Mouse (Mus musculus) spleen, adult 2 months (tissue): ENCODE results near the gene Med29. TPM values are rescaled to one million over a fixed set of nuclear protein-coding genes. Genes with fewer than 3 reads are reported as not detected.

ENCODE experiments used
- DNase-seq, 2 experiments: peaks; one replicate each; pipeline versions ENCODE4 v3.0.0 to v3.0.0-alpha.2; 2012 to 2021; ENCODE audit warnings: low spot score in 2 of 2, low read depth in 1 of 2
- H3K27ac ChIP-seq: fragments of 200-500 bp; 2 replicates; pipeline ENCODE4 v1.5.1; 2012; ENCODE audit warnings: low read length, inconsistent platforms; ENCODE audit not compliant: insufficient read depth
- H3K27me3 ChIP-seq: fragments of 200-500 bp; 2 replicates; pipeline ENCODE4 v1.6.1; 2012; ENCODE audit warnings: mild to moderate bottlenecking, moderate library complexity, low read length, inconsistent platforms; ENCODE audit not compliant: control insufficient read depth, insufficient read depth
- H3K36me3 ChIP-seq: fragments of 200-500 bp; 2 replicates; pipeline ENCODE4 v1.6.1; 2012; ENCODE audit warnings: mild to moderate bottlenecking, low read length, inconsistent platforms; ENCODE audit not compliant: control insufficient read depth, insufficient read depth
- H3K4me1 ChIP-seq: fragments of 200-500 bp; 2 replicates; pipeline ENCODE4 v1.6.1; 2011; ENCODE audit warnings: inconsistent platforms; ENCODE audit not compliant: control insufficient read depth, insufficient read depth, insufficient read length
- H3K4me3 ChIP-seq: fragments of 200-500 bp; 2 replicates; pipeline ENCODE4 v1.5.1; 2011; ENCODE audit warnings: mild to moderate bottlenecking, inconsistent platforms; ENCODE audit not compliant: insufficient read depth, insufficient read length; ENCODE audit errors: extremely low read depth
- CTCF ChIP-seq: fragments of 200-500 bp; IDR thresholded peaks from 2 replicates; pipeline ENCODE4 v1.5.1; 2011; ENCODE audit warnings: mild to moderate bottlenecking, inconsistent platforms; ENCODE audit not compliant: insufficient read depth, insufficient read length, insufficient replicate concordance; ENCODE audit errors: extremely low read depth
- POLR2A ChIP-seq: fragments of 200-500 bp; IDR thresholded peaks from 2 replicates; pipeline ENCODE4 v1.6.1; 2011; ENCODE audit warnings: low read depth, low read length, inconsistent platforms
- WGBS: fragments of 180-500 bp; shearing (Covaris S2); methylation state at CpG from one replicate; pipeline ENCODE4 v1.1.7; 2018; 5-methylcytosine and 5-hydroxymethylcytosine counted together
- polyA plus RNA-seq: library from polyadenylated mRNA; depleted of rRNA; stranded (reverse); fragments of >200 nt; gene quantifications from 2 replicates; pipeline ENCODE4 v1.2.3, GENCODE M21; 2012

Gene Med29
- polyA plus RNA-seq, 1 experiment: 26.6 TPM

DNA sequence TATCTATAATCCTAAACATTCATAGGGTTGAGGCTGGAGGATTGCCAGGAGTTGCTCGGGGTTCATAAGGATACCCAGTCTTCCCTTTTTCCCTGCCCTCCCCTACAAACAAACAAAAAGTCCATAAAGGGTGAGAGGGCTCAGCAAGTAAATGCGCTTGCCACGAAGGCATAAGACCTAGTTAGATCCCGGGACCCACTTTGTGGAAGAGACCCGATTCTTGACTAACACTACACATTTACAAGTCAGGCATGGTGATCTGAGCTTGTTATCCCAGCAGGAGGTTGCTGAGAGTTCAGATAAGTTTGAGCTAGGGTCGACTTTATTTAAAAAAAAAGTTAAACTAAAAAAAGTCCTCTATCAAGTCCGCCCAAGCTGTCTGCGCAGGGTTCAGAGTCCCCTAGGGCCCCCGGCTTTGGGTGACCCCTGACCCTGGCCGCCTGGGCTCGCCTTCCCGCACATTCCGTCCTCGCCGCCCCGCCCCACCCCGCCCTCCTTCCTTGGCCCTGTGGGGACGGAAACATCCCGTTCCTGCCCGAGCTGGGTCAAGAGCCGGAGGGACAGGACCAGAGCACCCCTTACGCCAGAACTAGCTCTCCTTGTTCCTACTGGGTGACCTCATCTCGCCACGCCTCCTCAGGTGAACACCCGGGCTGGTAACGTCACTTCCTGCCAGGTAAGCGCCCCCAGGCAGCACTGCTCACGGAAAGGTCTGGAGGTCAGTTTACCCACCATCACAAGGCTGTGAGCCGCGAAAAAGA lies 16.3 kb downstream of the Med29 start:
- 6% methylated on average over 30 of the region's 30 CpGs for WGBS
- peak; percentile 80 to 81 for DNase-seq
- peaks cover 9% of the 10 kb centered on the region for H3K4me1 ChIP-seq
- peaks cover 16% of the 10 kb centered on the region for H3K36me3 ChIP-seq
- H3K4me3 ChIP-seq: peak overlapping the region; percentile 45
- H3K27ac ChIP-seq: peak overlapping the region; percentile 91
- TF ChIP-seq POLR2A (peak; percentile 86), CTCF (no peak)
- no peaks in the 10 kb centered on the region for H3K27me3 ChIP-seq

DNA sequence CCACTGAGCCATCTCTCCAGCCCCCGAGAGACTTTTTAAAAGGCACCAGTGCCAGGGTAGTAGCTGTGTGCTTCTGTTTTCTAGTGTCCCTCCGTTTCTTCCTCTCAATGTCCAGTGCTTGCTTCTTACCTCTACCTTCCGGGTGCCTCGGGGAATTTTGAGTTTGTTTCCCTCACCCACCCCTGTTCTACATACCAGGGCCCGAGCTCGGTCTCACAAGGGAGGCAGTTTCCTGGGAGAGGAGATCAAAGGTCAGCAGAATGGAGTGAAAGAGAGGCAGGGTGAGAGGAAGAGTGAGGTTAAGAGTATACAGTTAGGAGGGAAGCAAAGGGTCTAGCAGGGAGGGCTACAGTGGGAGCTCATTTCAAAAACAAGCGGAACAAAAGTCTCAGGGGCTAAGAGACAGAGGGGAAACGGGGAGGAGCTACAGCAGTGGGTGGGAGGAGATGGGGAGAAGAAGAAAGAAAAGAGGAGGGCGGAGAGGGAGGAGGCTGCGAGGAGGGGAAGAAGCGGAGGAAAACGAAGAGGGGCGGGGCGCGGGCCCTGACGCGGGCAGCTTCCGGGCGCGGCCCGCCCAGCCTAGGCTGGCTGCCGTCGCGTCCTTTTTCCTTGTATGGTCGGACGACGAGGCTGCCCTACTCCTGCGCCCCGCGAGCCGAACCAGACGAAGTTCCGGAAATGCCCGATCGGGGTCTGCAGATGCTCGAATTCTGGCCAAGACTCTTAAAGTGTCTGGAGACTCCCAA lies 17.2 kb downstream of the Med29 start:
- Histone ChIP-seq H3K4me3 (peak overlapping the region; percentile 66), H3K27ac (peak overlapping the region; percentile 100), H3K4me1 (peaks cover 17% of the 10 kb centered on the region), H3K36me3 (peaks cover 16% of the 10 kb centered on the region), H3K27me3 (no peaks in the 10 kb centered on the region)
- WGBS: under 1% methylated on average over 34 of the region's 36 CpGs
- TF ChIP-seq POLR2A: peak; percentile 53; the same call in 1 of the 2 replicates
- no peak for TF ChIP-seq CTCF
- peak; percentile 91 to 93 for DNase-seq

DNA sequence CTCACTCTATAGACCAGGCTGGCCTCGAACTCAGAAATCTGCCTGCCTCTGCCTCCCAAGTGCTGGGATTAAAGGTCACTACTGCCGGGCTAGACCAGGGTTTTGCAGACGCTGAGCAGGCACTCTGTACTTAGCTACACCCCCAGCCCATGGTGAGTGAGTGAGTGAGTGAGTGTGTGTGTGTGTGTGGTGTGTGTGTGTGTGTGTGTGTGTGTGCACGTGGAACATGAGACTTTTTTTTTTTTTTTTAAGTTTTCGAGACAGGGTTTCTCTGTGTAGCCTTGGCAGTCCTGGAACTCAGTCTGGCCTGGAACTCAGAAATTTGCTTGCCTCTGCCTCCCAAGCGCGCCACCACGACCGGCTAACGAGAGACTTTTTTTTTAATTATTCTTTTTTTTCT lies 17.9 kb downstream of the Med29 start:
- Histone ChIP-seq H3K27ac (peak overlapping the region; percentile 100), H3K4me3 (no peak overlapping the region), H3K27me3 (no peaks in the 10 kb centered on the region), H3K36me3 (peaks cover 20% of the 10 kb centered on the region), H3K4me1 (peaks cover 20% of the 10 kb centered on the region)
- no peak for DNase-seq
- WGBS: 40% methylated on average over 10 of the region's 10 CpGs
- no peak for TF ChIP-seq CTCF
- no peak for TF ChIP-seq POLR2A

DNA sequence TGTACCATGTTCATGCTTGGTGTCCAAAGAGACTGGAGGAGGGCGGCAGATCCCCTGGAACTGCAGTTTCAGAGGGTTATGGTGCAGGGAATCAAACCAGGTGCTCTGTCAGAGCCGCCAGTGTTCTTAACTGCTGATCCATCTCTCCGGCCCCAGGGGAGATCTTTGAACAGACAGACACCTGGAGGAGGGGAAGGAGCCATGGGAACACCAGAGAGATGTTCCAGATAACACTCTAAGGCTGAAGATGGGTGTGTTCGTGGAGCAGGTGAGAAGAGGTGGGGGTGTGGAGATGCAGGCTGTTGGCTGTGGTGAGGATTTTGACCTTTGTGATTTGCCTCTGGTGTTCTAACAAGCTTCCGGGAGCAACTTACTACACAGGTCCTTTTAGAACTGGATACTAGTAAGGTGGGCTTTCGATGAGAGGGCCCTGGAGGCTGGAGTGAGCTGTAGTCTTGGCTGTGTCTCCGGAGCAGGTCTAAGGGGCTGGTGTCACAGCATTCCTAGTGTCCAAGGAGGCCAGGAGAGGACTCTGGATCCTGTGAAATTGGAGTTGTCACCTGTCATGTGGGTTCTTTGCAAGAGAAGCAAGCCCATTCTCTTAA lies 18.5 kb downstream of the Med29 start:
- DNase-seq: no peak
- Histone ChIP-seq H3K4me3 (no peak overlapping the region), H3K27ac (peak overlapping the region; percentile 100), H3K36me3 (peaks cover 20% of the 10 kb centered on the region), H3K4me1 (peaks cover 20% of the 10 kb centered on the region), H3K27me3 (no peaks in the 10 kb centered on the region)
- TF ChIP-seq POLR2A (no peak), CTCF (no peak)
- WGBS: 82% methylated on average over 7 of the region's 7 CpGs

GRCm38 (mm10) chr7:28373131-28373581 lies 19.4 kb downstream of the Med29 start:
- Histone ChIP-seq H3K36me3 (peaks cover 23% of the 10 kb centered on the region), H3K4me3 (peak overlapping the region; percentile 92; the same call in 1 of the 2 replicates), H3K27ac (peak overlapping the region; percentile 82), H3K4me1 (peaks cover 20% of the 10 kb centered on the region), H3K27me3 (no peaks in the 10 kb centered on the region)
- TF ChIP-seq CTCF (peak; percentile 28; the same call in 1 of the 2 replicates), POLR2A (no peak)
- under 1% methylated on average over 9 of the region's 9 CpGs for WGBS
- peak; percentile 69 to 86 for DNase-seq

GRCm38 (mm10) chr7:28372251-28373108 lies 20.0 kb downstream of the Med29 start, which contains the start of gene Plekhg2:
TSS of gene Plekhg2 (minus strand) at chr7:28372599.
- peaks cover 20% of the 10 kb centered on the region for H3K4me1 ChIP-seq
- H3K27ac ChIP-seq: peak within 1 kb of the TSS; percentile 96
- peak; percentile 96 to 98 for DNase-seq
- no peaks in the 10 kb centered on the region for H3K27me3 ChIP-seq
- peaks cover 21% of the 10 kb centered on the region for H3K36me3 ChIP-seq
- TF ChIP-seq POLR2A (peak; percentile 53), CTCF (peak; percentile 57)
- WGBS: under 1% methylated on average over 64 of the region's 66 CpGs
- H3K4me3 ChIP-seq: peak within 1 kb of the TSS; percentile 92
